Mouse (Mus musculus): ENCODE data around the gene Edn1. TPM values are rescaled to one million over a fixed set of nuclear protein-coding genes. Genes with fewer than 3 reads are reported as not detected.

Gene Edn1
- total RNA-seq, 2 experiments from 2014 or later = 1.2 to 1.7 TPM

DNA sequence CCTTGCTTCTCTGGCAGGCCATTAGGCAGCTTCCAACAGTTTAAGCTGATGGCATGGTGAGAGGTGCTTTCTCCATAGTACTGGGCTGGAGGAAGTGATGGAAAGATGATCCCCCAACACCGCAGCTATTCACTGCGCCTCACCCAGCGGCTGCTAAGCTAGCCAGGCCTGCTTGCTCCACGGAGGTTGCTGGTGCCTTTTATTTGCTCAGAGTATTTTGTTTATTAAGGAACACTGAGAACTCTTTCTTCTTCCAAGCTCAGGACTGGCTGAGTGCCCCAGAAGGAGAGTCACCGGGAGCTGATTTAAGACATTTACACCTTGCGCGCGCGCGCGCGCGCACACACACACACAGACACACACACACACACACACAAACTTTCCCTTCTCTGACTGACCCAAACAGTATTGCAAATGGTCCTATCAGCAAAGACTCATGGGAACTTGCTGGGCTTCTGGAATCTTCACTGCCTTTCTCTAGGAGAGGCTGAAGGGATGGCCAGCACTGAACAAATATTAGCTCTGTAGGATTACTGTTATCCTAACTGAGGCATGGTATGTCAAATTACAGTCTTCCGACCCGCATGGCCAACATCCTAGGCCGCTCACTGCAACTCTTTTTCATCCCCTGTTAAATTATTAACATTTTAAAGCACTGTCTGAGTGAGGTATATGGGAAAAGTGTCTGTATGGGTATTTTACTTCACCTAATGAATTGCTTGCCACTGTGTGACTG lies 7.3 kb downstream of the Edn1 start:
- intact Hi-C loops (cut with DNase I) = no loop called here
- no peak for DNase-seq

DNA sequence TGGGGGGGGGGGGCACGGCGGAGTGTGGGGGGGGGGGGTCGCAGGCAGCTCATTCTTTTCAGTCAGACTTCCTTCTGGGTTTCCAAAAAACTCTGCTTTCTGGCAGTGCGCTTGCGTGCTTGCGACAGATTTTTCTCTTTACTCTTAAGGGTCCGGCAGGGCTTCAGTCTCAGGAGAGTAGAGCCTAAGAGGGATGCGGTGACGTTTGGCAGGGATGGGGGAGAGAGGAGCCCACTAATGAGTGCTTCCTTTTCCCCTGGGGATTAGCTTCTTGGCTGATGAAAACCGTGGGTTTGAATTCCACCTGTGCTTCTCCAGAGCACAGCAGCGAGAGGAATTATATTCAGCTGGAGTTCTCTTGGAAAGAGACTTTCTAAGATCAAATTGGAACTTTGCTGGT lies 8.5 kb downstream of the Edn1 start:
- intact Hi-C loops (cut with DNase I) = no loop called here
- no peak for DNase-seq

DNA sequence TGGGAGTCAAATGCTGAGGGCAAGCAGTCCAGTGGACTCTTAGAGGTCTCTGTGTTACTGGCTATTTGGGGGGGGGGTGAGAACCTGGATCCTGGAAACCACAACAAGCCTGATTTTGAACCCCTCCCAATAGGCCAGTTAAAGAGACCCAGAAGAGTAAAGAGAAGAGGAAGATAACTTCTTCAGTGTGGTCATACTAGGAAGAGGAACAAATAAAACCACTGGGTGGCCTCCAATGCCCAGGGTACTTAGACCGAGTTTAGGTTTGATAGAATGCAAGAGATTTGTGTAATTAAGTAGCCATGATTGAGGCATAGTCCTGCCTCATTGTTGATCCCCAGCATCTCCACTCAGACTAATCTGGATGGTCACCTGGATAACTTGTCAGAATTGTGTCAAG lies 14.4 kb downstream of the Edn1 start:
- intact Hi-C loops (cut with DNase I) = no loop called here

DNA sequence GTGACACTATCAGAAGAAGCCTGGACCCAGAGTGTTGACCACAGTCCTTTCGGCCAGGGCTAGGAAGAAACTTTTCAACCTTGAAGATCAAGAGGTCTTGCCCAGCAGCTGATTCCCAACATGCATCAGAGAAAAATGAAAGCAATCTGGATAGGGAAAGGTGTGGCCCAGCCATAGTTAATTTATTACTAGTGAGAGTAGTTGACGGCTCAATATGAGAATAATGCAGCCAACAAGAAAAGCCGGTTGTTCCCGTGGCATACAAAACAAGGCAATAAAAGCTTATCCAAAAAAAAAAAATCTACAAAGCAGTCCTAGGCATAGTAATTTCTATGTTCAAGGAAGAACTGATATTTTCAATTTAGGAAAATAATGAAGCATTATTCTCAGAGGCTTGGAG lies 16.5 kb downstream of the Edn1 start:
- intact Hi-C loops (cut with DNase I) = no loop called here
- DNase-seq = no peak

More for the DNA sequence above, 14.4 kb downstream of the Edn1 start:
- DNase-seq = no peak

DNA sequence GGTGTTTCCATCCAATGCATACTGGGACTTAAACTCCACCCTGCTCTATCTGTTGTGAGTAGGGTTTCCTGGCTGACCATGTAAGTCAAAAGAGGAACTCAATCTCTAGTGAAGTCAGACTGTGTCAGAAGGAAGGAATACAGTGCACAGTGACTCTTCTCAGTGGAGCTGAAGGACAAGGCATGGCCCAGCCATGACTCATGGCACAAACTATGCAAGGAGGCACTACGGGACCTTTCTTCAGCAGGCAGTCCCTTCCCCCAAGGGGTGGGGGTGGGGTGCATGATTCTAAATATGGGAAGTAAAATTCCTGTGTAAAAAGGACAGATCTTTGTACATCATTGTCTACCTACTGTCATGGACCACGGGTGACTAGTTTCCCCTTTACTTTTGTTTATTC lies 27.3 kb downstream of the Edn1 start:
- no peak for DNase-seq
- intact Hi-C loops (cut with DNase I) = no loop called here

DNA sequence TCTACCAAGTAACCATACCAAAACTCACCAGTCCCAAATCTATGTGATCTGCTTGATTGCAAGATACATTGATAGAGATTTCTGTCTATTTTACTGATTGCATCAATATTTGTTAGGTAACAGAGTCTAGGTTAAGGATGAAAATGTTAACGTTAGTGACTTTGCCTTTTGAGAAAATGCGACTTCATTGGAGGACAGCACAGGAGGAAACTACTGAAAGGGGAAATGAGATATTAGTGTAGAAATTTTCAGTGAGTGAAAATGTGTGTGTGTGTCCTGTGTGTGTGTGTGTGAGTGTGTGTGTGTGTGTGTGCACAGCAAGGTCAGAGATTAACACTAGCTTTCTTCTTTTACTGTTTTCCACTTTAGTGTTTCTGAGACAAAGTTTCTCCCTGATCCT lies 29.8 kb downstream of the Edn1 start:
- intact Hi-C loops (cut with DNase I) = no loop called here

DNA sequence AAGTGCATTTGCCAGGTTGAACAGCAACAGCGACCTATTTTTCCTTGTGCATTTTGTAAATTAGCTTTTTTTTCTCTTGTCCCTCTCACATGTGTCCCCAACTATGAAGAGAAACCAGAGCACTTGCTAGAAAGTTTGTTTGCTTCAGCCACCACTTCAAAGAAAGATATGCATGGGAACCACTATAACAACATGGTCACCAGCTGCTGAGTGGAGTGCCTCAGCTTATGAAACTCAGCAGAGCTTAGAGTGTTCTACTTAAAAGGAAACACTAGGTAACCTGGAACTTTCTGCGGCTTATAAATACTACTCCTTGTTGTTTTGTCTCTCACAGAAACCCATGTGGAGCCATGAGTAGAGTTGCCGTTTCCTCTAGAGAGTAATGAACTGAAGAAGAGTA lies 33.7 kb downstream of the Edn1 start:
- DNase-seq = no peak
- intact Hi-C loops (cut with DNase I) = no loop called here

More for the DNA sequence above, 29.8 kb downstream of the Edn1 start:
- no peak for DNase-seq

DNA sequence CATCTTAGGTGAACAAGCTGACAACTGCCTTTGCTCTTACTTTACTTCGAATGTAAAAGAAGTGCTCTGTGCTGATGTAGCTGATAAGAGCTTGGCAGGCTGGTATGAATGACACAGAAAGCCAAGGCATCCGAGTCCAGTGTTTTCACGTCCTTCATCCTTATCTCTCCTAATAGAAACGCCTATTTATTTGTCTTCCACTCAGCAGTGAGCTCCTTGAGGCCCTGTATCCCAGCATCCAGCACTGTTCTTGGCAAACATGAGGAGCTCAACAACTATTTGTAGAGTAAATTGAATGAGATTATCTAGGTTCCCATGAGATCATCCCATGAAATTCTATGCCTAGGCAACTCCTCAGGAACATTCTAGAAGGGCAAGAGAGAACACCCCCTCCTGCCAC lies 35.1 kb downstream of the Edn1 start:
- intact Hi-C loops (cut with DNase I) = no loop called here
- no peak for DNase-seq

DNA sequence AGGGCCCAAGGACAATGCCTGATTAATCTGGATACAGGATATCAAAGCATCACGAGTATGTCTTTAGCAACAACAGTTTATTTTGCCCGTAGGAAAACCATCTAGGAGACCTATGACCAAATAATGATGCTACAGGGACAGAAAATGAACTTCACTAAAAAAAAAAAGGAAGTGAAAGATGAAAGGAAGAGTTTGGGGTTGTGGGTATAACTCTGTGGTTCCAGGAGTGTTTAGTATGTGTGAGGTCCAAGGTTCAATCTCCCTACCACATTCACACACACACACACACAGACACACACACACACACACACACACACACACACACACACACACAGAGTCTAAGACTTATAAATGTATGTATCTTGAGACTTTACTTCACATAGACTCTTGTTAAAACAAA lies 35.8 kb downstream of the Edn1 start:
- intact Hi-C loops (cut with DNase I) = no loop called here
- DNase-seq = no peak

DNA sequence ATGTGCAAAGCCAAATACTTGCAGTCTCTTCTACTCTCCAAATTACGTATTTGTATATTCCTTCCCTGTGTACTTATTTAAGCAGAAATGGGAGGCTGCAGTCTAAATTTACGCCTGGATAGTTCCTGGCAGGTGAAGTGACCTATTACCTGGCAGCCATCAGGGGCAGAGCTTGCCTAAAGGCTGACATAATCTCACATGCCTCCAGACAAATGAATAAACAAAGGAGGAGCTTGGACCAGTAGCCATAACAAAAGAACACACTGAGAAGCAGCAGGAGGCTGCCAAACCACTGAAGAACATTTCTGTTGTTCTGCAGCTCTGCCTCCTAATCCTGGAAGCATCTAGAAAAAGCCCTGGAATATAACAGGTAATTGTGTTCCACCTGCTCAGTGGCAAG lies 38.2 kb downstream of the Edn1 start:
- DNase-seq = no peak
- intact Hi-C loops (cut with DNase I) = no loop called here

DNA sequence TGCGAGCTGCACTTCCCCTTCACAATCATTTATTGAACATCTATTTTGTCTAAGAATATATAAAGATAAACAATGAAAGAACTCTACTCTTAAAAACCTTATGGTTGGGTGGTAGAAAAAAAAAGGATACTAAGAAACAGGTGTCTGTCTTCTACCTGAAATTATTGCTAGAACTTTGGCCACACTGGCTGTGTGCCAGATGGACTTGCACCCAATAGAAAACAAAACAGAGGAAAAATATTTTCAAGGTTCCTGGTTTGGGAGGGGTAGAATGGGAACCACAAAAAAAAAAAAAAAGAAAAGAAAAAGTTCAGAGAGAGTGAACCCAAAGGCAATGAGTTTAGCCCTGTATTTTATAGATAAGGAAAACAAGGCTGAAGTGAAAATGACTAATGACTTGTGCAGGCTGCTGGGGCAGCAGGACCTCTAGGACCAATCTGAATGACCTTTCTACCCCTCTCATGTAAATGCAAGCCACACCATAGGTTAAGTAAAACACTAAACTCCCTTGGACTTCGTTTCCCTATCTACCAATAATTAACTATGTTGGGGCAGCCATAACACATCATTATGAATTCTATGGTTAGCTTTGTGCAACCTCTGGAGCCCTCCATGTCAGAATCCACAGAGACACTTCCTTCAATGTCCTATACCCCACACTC lies 40.7 kb downstream of the Edn1 start:
- intact Hi-C loops (cut with DNase I) = no loop called here

DNA sequence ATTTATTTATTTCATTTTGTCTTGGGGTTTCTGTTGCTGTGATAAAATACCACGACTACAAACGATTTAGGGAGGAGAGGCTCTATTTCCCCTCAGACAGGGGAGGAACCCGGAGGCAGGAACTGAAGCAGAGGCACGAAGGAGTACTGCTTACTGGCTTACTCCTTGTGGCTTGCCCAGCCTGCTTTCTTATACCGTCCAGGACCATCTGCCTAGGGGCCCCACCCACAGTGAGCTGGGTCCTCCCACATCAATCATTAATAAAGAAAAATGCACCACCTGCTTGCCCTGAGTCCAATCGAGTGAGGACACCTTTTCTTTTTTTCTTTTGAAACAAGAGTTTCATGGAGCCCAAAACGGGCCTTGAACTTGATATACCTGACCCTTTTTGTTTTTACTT lies 44.2 kb downstream of the Edn1 start:
- intact Hi-C loops (cut with DNase I) = no loop called here
- no peak for DNase-seq

More for the DNA sequence above, 40.7 kb downstream of the Edn1 start:
- no peak for DNase-seq

DNA sequence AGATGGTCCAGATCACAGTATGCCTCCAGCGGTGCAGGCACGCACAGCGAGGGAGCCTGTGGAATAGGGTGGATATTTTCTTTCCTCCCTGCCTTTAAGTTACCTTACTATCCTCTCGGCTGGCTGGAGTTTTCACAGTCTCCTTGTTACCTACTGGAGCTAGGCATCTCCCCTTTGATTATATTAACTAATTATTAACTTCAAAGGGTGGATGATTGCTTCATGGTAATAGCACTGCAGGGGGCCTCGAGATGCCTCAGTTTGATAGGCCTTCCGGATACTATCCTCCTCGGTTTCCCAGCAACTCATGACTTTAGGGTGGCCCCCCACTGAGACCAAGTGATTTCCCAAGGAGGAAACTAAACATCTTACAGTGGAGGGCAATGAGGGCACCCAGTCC lies 45.1 kb downstream of the Edn1 start:
- intact Hi-C loops (cut with DNase I) = no loop called here
- DNase-seq = no peak

DNA sequence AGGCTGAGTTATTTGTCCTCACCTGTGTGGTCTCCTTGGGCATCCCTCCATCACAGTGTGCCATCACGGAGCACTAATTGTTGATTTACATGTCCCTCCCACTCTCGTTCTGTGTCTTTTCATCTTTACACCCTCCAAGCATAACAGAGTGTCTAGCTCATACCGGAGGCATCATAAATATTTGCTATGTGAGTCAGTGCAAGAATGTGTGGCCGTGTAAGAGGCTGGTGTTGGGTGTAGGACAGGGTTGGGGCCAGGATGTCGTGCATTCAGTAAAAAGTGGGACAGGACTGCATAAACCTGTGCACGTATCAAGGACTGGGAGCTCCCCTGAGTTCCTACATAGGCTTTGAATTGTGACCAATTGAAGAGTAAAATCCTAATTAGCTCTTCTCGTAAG lies 50.4 kb downstream of the Edn1 start:
- no peak for DNase-seq
- intact Hi-C loops (cut with DNase I) = no loop called here

Other genes with a start within 250 kb of the Edn1 start
- gene Hivep1, start 249.5 kb upstream of the Edn1 start, total RNA-seq (2021) = 10 to 100 TPM; 13.2 to 14.3 TPM